ENCODE assay signal across 8 mouse cellular contexts in the genomic region with DNA sequence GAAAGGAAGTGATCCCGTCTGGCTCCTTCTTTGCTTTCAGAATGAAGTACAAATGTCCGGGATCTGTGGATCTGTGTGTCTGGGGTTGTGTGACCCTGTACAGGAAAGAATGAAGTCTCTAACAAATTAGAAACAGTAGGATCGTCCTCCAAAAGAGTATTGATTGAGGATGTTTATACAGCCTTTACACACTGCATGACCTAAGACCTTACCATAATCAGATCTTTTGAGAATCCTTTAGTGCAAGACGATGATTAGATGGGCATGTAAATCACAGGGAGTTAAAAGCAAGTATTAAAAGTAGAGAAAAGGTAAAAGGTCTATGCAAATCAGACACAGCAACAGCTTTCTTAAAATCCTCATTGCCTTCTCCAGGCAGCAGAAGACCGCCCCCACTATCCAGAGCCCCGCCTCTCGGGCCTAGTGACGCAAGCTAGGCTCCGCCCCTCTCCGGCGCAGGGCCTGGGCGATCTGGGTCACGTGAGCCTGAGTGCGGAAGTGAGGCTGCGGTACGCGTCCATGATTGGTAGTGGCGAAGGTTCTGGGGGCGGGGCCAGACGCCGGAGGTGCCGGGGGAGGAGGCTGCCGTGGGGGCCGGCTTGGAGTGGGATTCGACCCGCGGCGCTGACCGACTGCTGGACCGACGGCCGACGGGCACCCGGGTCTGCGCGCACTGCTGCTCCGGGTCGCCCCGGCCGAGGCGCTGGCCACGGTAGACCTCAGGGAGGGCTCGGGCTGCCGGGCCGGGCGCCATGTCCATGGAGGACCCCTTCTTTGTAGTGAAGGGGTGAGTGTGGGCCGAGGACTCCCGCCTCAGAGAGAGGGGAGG. TPM values are rescaled to one million over a fixed set of nuclear protein-coding genes. Genes with fewer than 3 reads are reported as not detected.
A peak's percentile ranks its signal among the peaks of the same experiment; 100 is the strongest.
DNase-seq lines count a peak whose midpoint lies in the region; ATAC-seq lines count a peak whose summit lies in the region.

Gene Stx6, plus strand, starts transcription at position 575 of the 829 bp plus-strand sequence.

- H3K4me1 ChIP-seq in hindbrain, embryonic 13.5 days (replicated peaks), result peaks cover 22% of the 10 kb centered on the region

- H3K9me3 ChIP-seq in hindbrain, embryonic 13.5 days, result no peaks in the 10 kb centered on the region

- no peaks in the 10 kb centered on the region for H3K36me3 ChIP-seq in hindbrain, embryonic 13.5 days

- ATAC-seq in hindbrain, embryonic 13.5 days (ENCODE audit: low FRiP score), result peak; percentile 98

- peak within 1 kb of the TSS; percentile 66 for H3K4me2 ChIP-seq in hindbrain, embryonic 13.5 days

- peak within 1 kb of the TSS; percentile 94 for H3K27ac ChIP-seq in hindbrain, embryonic 13.5 days

- peak within 1 kb of the TSS; percentile 94 for H3K9ac ChIP-seq in hindbrain, embryonic 13.5 days

- H3K27me3 ChIP-seq in hindbrain, embryonic 13.5 days, result no peaks in the 10 kb centered on the region

- WGBS in hindbrain, embryonic 13.5 days, result 3% methylated on average over 47 of the region's 48 CpGs

- peak within 1 kb of the TSS; percentile 94 for H3K4me3 ChIP-seq in hindbrain, embryonic 13.5 days

- peak; percentile 100 for DNase-seq in NIH3T3 (ENCODE audit: low read depth)
- DNase-seq in cerebellum, postnatal 10 days, result peak; percentile 99 to 100
- peak; percentile 95 to 97 for DNase-seq in frontal cortex, postnatal 14 days (ENCODE audit: low spot score in 2 of 2)
- DNase-seq in layer of hippocampus, postnatal 25 days (ENCODE audit: extremely low spot score in 1 of 2, low spot score in 1 of 2), result peak; percentile 91 to 92
- DNase-seq in lung, postnatal 25 days (ENCODE audit: low spot score), result peak; percentile 98
- DNase-seq in retina, embryonic 14.5 days (ENCODE audit: low spot score), result peak; percentile 98
- DNase-seq in thymus, postnatal 4 days, result peak; percentile 100

RNA-seq across cellular contexts. Expression of gene Stx6, which starts in this region (rescaled TPM):
- 121 TPM in 2 replicates for polyA plus RNA-seq in hindbrain, embryonic 13.5 days (2015; fragmentation: Nextera tagmentation; extraction: Ambion mirVana)
- total RNA-seq in layer of hippocampus, postnatal 25 days (2021), result 100 to 1,000 TPM; 118 to 122 TPM

Comparison
In these comparisons a context has a peak if more than half of its experiments do, and no peak if none do; other contexts are left out.
1. Peak in every context shown above with its lines: DNase-seq, ATAC-seq, H3K4me3 ChIP-seq and H3K27ac ChIP-seq.